Mouse (Mus musculus): ENCODE results near the gene Nacc1. TPM values are rescaled to one million over a fixed set of nuclear protein-coding genes. Genes with fewer than 3 reads are reported as not detected.

The Nacc1 gene
- polyA plus RNA-seq, 1 experiment from 2014 or later, result 19.1 TPM

GRCm38 (mm10) chr8:84653092-84653631, 34.5 kb downstream of the Nacc1 start:
- Histone ChIP-seq H3K27me3 (ENCODE audit: control insufficient read depth, insufficient read depth, low read length) (no peaks in the 10 kb centered on the region), H3K27ac (ENCODE audit: low read depth, low read length) (peak overlapping the region; percentile 54; the same call in 1 of the 2 replicates), H3K9ac (ENCODE audit: low read depth, low read length) (no peak overlapping the region), H3K4me3 (ENCODE audit: low read depth, low read length) (no peak overlapping the region), H3K36me3 (ENCODE audit: control insufficient read depth, insufficient read depth, low read length) (no peaks in the 10 kb centered on the region), H3K9me3 (replicated peaks; ENCODE audit: control insufficient read depth, low read length) (no peaks in the 10 kb centered on the region), H3K4me1 (ENCODE audit: control insufficient read depth, insufficient read depth, low read length) (peaks cover 37% of the 10 kb centered on the region), H3K4me2 (no peak overlapping the region)
- ATAC-seq (replicated peaks; ENCODE audit: insufficient number of reproducible peaks, low FRiP score, low TSS enrichment), result no peak
- WGBS (ENCODE audit: insufficient replicate concordance), result 52% methylated on average over 9 of the region's 9 CpGs

DNA sequence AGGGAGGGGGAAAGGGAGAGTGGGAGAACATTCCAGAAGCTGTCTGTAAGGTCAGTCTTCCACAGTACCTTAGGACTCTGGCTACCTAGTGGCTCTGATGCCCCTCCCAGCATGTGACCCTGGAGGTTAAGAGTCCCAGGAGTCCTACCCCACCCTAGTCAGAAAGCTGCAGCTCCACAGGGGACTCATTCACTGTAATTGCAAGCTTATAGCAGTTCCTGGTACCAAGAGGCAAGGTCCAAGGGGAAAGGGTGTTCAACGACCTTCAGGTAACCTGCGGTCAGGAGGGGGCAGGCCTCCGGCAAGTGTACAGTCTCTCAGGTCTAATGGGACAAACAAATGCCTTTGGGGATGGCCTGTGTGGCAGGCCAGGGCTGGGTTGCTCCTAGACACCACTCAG, 37.4 kb downstream of the Nacc1 start:
- H3K27me3 ChIP-seq (ENCODE audit: control insufficient read depth, insufficient read depth, low read length), result no peaks in the 10 kb centered on the region
- WGBS (ENCODE audit: insufficient replicate concordance), result 48% methylated on average over 3 of the region's 3 CpGs

DNA sequence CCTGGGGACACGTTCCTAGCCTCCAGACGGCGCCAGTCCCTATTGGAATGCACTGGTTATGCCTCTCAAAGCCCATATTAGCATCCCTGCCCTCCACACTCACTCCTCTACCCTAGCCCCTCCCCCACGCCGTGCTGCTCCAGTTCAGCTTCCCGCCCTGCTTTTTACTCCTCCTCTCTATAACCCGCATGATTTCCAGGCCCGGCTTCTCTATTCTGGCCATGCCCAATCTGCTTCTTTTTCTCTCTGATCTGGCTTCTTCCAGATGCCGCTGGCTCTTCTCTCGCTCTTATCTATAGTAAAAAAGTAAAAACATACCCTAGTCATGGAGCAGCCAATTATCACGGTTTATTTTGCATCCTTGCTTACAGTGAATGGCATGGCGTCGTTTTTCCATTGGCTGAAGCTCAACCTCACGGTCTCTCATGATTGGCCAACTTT, 40.2 kb downstream of the Nacc1 start:
- Histone ChIP-seq H3K9me3 (replicated peaks; ENCODE audit: control insufficient read depth, low read length) (no peaks in the 10 kb centered on the region), H3K4me1 (ENCODE audit: control insufficient read depth, insufficient read depth, low read length) (peaks cover 14% of the 10 kb centered on the region; the same call in 1 of the 2 replicates), H3K27me3 (ENCODE audit: control insufficient read depth, insufficient read depth, low read length) (no peaks in the 10 kb centered on the region), H3K4me3 (ENCODE audit: low read depth, low read length) (peak overlapping the region; percentile 29), H3K36me3 (ENCODE audit: control insufficient read depth, insufficient read depth, low read length) (no peaks in the 10 kb centered on the region), H3K27ac (ENCODE audit: low read depth, low read length) (peak overlapping the region; percentile 71), H3K9ac (ENCODE audit: low read depth, low read length) (peak overlapping the region; percentile 23; the same call in 1 of the 2 replicates), H3K4me2 (peak overlapping the region; percentile 64)
- ATAC-seq (replicated peaks; ENCODE audit: insufficient number of reproducible peaks, low FRiP score, low TSS enrichment), result peak; percentile 72; the same call in 1 of the 2 replicates
- WGBS (ENCODE audit: insufficient replicate concordance), result 1% methylated on average over 14 of the region's 14 CpGs

More for the DNA sequence above, 37.4 kb downstream of the Nacc1 start:
- Histone ChIP-seq H3K9me3 (replicated peaks; ENCODE audit: control insufficient read depth, low read length) (no peaks in the 10 kb centered on the region), H3K4me2 (no peak overlapping the region), H3K9ac (ENCODE audit: low read depth, low read length) (no peak overlapping the region), H3K4me3 (ENCODE audit: low read depth, low read length) (no peak overlapping the region), H3K36me3 (ENCODE audit: control insufficient read depth, insufficient read depth, low read length) (no peaks in the 10 kb centered on the region), H3K27ac (ENCODE audit: low read depth, low read length) (no peak overlapping the region), H3K4me1 (ENCODE audit: control insufficient read depth, insufficient read depth, low read length) (peaks cover 24% of the 10 kb centered on the region)
- ATAC-seq (replicated peaks; ENCODE audit: insufficient number of reproducible peaks, low FRiP score, low TSS enrichment), result no peak

GRCm38 (mm10) chr8:84646800-84647199, 40.9 kb downstream of the Nacc1 start:
- 53% methylated on average over 6 of the region's 6 CpGs for WGBS (ENCODE audit: insufficient replicate concordance)
- H3K36me3 ChIP-seq (ENCODE audit: control insufficient read depth, insufficient read depth, low read length), result no peaks in the 10 kb centered on the region
- no peaks in the 10 kb centered on the region for H3K9me3 ChIP-seq (replicated peaks; ENCODE audit: control insufficient read depth, low read length)
- H3K4me2 ChIP-seq, result peak overlapping the region; percentile 64; the same call in 1 of the 2 replicates
- no peak for ATAC-seq (replicated peaks; ENCODE audit: insufficient number of reproducible peaks, low FRiP score, low TSS enrichment)
- H3K4me3 ChIP-seq (ENCODE audit: low read depth, low read length), result no peak overlapping the region; the same call in 1 of the 2 replicates
- H3K27me3 ChIP-seq (ENCODE audit: control insufficient read depth, insufficient read depth, low read length), result no peaks in the 10 kb centered on the region
- H3K27ac ChIP-seq (ENCODE audit: low read depth, low read length), result peak overlapping the region; percentile 71
- peaks cover 14% of the 10 kb centered on the region; the same call in 1 of the 2 replicates for H3K4me1 ChIP-seq (ENCODE audit: control insufficient read depth, insufficient read depth, low read length)
- H3K9ac ChIP-seq (ENCODE audit: low read depth, low read length), result no peak overlapping the region

DNA sequence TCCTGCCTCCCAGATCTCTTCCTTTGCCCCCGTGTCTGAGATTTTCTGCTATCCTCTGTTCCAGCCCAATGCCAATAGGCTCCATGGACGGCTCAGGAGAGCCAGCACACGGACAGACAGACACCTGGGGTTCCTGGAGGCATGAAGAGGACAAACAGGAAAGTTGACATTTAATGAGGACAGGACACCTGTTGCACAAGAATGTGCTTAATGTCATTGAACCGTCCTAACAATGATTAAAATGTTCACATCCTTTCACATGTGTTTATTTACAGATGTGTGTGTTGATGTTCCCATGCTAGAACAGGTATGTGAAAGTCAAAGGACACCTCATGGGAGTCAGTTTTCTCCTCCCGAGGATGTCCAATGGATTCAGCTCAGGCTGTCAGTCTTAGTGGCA, 44.6 kb downstream of the Nacc1 start:
- Histone ChIP-seq H3K9ac (ENCODE audit: low read depth, low read length) (no peak overlapping the region), H3K36me3 (ENCODE audit: control insufficient read depth, insufficient read depth, low read length) (no peaks in the 10 kb centered on the region), H3K27ac (ENCODE audit: low read depth, low read length) (no peak overlapping the region), H3K4me3 (ENCODE audit: low read depth, low read length) (no peak overlapping the region), H3K9me3 (replicated peaks; ENCODE audit: control insufficient read depth, low read length) (no peaks in the 10 kb centered on the region), H3K27me3 (ENCODE audit: control insufficient read depth, insufficient read depth, low read length) (no peaks in the 10 kb centered on the region), H3K4me2 (no peak overlapping the region), H3K4me1 (ENCODE audit: control insufficient read depth, insufficient read depth, low read length) (peaks cover 20% of the 10 kb centered on the region)
- ATAC-seq (replicated peaks; ENCODE audit: insufficient number of reproducible peaks, low FRiP score, low TSS enrichment), result no peak
- WGBS (ENCODE audit: insufficient replicate concordance), result 70% methylated on average over 5 of the region's 5 CpGs

DNA sequence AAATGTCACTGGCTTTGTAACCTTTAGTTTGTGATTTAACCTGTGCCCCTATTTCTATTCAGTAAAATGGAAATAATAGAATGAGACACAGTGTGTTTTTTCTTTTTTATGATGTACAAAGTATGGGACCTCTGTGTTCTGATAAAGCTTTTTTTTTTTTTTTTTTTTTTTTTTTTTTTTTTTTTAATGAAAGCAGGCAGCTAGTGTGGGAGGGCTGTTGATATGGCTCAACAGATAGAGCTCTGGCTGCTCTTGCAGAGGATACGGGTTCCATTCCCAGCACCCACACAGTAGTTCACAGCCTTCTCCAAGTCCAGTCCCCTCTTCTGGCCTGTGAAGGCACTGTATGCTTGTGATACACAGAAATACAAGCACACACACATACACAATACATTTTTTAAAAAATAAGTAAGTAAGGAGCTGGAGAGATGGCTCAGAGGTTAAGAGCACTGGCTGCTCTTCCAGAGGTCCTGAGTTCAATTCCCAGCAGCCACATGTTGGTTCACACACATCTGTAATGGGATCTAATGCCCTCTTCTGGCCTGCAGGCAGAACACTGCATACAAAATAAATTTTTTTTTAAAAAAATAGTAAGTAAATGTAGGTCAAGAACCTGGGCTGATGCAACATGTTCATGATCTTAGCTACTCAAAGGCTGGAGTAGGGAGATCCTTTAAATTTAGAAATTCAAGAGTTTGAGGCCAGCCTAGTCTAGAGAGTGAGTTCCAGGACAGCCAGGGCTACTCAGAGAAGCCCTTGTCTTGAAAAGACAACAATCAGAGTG, 45.9 kb downstream of the Nacc1 start:
- WGBS (ENCODE audit: insufficient replicate concordance), result 57% methylated on average over 1 of the region's 1 CpGs
- no peak overlapping the region for H3K4me2 ChIP-seq
- H3K4me1 ChIP-seq (ENCODE audit: control insufficient read depth, insufficient read depth, low read length), result peaks cover 16% of the 10 kb centered on the region
- no peaks in the 10 kb centered on the region for H3K27me3 ChIP-seq (ENCODE audit: control insufficient read depth, insufficient read depth, low read length)
- no peaks in the 10 kb centered on the region for H3K9me3 ChIP-seq (replicated peaks; ENCODE audit: control insufficient read depth, low read length)
- H3K4me3 ChIP-seq (ENCODE audit: low read depth, low read length), result no peak overlapping the region
- no peak for ATAC-seq (replicated peaks; ENCODE audit: insufficient number of reproducible peaks, low FRiP score, low TSS enrichment)
- no peaks in the 10 kb centered on the region for H3K36me3 ChIP-seq (ENCODE audit: control insufficient read depth, insufficient read depth, low read length)
- no peak overlapping the region for H3K27ac ChIP-seq (ENCODE audit: low read depth, low read length)
- no peak overlapping the region for H3K9ac ChIP-seq (ENCODE audit: low read depth, low read length)

- peak overlapping the region; percentile 47 for H3K4me2 ChIP-seq
- no peak overlapping the region for H3K27ac ChIP-seq (ENCODE audit: low read depth, low read length)
- no peaks in the 10 kb centered on the region for H3K9me3 ChIP-seq (replicated peaks; ENCODE audit: control insufficient read depth, low read length)
- 67% methylated on average over 7 of the region's 7 CpGs for WGBS (ENCODE audit: insufficient replicate concordance)
- H3K4me3 ChIP-seq (ENCODE audit: low read depth, low read length), result no peak overlapping the region
- peaks cover 24% of the 10 kb centered on the region for H3K4me1 ChIP-seq (ENCODE audit: control insufficient read depth, insufficient read depth, low read length)
- no peak overlapping the region for H3K9ac ChIP-seq (ENCODE audit: low read depth, low read length)
- no peak for ATAC-seq (replicated peaks; ENCODE audit: insufficient number of reproducible peaks, low FRiP score, low TSS enrichment)
- no peaks in the 10 kb centered on the region for H3K36me3 ChIP-seq (ENCODE audit: control insufficient read depth, insufficient read depth, low read length)
- H3K27me3 ChIP-seq (ENCODE audit: control insufficient read depth, insufficient read depth, low read length), result no peaks in the 10 kb centered on the region
Measured at GRCm38 (mm10) chr8:84640617-84641294, 46.9 kb downstream of the Nacc1 start.

- H3K36me3 ChIP-seq (ENCODE audit: control insufficient read depth, insufficient read depth, low read length), result no peaks in the 10 kb centered on the region
- no peak for ATAC-seq (replicated peaks; ENCODE audit: insufficient number of reproducible peaks, low FRiP score, low TSS enrichment)
- H3K4me2 ChIP-seq, result peak overlapping the region; percentile 95
- WGBS (ENCODE audit: insufficient replicate concordance), result 35% methylated on average over 9 of the region's 9 CpGs
- H3K9me3 ChIP-seq (replicated peaks; ENCODE audit: control insufficient read depth, low read length), result no peaks in the 10 kb centered on the region
- peaks cover 27% of the 10 kb centered on the region for H3K4me1 ChIP-seq (ENCODE audit: control insufficient read depth, insufficient read depth, low read length)
- H3K4me3 ChIP-seq (ENCODE audit: low read depth, low read length), result peak overlapping the region; percentile 55
- H3K27me3 ChIP-seq (ENCODE audit: control insufficient read depth, insufficient read depth, low read length), result no peaks in the 10 kb centered on the region
- H3K9ac ChIP-seq (ENCODE audit: low read depth, low read length), result peak overlapping the region; percentile 69
- 0 out of 2 replicates have a peak overlapping the region, but pooled peaks have one; percentile 22 for H3K27ac ChIP-seq (ENCODE audit: low read depth, low read length)
Measured at GRCm38 (mm10) chr8:84640010-84640588, 47.6 kb downstream of the Nacc1 start.

All from heart, embryonic 11.5 days (tissue).